Mouse (Mus musculus) MEL (cell line): Measurements from ENCODE around the gene Mrpl11. TPM values are rescaled to one million over a fixed set of nuclear protein-coding genes. Genes with fewer than 3 reads are reported as not detected.

Experiments
- polyA plus RNA-seq, 2 experiments: library from polyadenylated mRNA; stranded (reverse) in 1 of 2; unstranded in 1 of 2; fragments of >175 nt in 1 of 2; fragments of >200 nt in 1 of 2; gene quantifications; 2 replicates each; pipeline versions ENCODE4 v1.2.1 to v1.2.4; 2012; ENCODE audit warnings: low replicate concordance in 2 of 2, low read depth in 1 of 2; ENCODE audit not compliant: insufficient read length in 2 of 2, insufficient read depth in 1 of 2, missing spikeins in 1 of 2
- total RNA-seq: library from RNA; depleted of rRNA; stranded (reverse); fragments of 300-350 nt; gene quantifications from 2 replicates; pipeline ENCODE4 v1.2.3, GENCODE M21; 2012; rRNA removed

The Mrpl11 gene
- total and polyA plus RNA-seq, 3 experiments: 108 to 317 (median 124) TPM

Other genes starting within 250 kb of the Mrpl11 start
- 7.0 and 7.4 TPM in 2 replicates for gene Rbm4b, start 205.7 kb upstream of the Mrpl11 start, total RNA-seq
- 10 to 100 TPM in 1 of 2 experiments, not detected in 1; 11.1 TPM for gene Rbm4b, start 205.7 kb upstream of the Mrpl11 start, polyA plus RNA-seq
- 51.6 and 57.1 TPM in 2 replicates for gene Rbm4, start 168.2 kb upstream of the Mrpl11 start, total RNA-seq
- gene Rbm4, start 168.2 kb upstream of the Mrpl11 start, polyA plus RNA-seq: 10 to 100 TPM in 1 of 2 experiments, not detected in 1; 31.4 TPM
- 10.6 and 10.8 TPM in 2 replicates for gene Gm21992, start 150.5 kb upstream of the Mrpl11 start, total RNA-seq
- gene Gm21992, start 150.5 kb upstream of the Mrpl11 start, polyA plus RNA-seq: 10 to 100 TPM in 1 of 2 experiments, not detected in 1; 21.9 TPM
- gene Rbm14, start 150.5 kb upstream of the Mrpl11 start, total RNA-seq: 44.7 and 49.0 TPM in 2 replicates
- gene Rbm14, start 150.5 kb upstream of the Mrpl11 start, polyA plus RNA-seq: 10 to 100 TPM in 1 of 2 experiments, not detected in 1; 82.3 TPM
- 43.3 and 48.3 TPM in 2 replicates for gene Ccs, start 122.8 kb upstream of the Mrpl11 start, total RNA-seq
- 10 to 100 TPM in 1 of 2 experiments, not detected in 1; 56.6 TPM for gene Ccs, start 122.8 kb upstream of the Mrpl11 start, polyA plus RNA-seq
- gene Ccdc87, start 122.8 kb upstream of the Mrpl11 start, total RNA-seq: 0.04 TPM in 1 of 2 replicates, not detected in the other
- gene Ccdc87, start 122.8 kb upstream of the Mrpl11 start, polyA plus RNA-seq: under 1 TPM in 1 of 2 experiments, not detected in 1; 0.06 TPM
- gene Ctsf, start 107.0 kb upstream of the Mrpl11 start, total RNA-seq: not detected in 2 replicates
- gene Ctsf, start 107.0 kb upstream of the Mrpl11 start, polyA plus RNA-seq: not detected
- gene Actn3, start 84.2 kb upstream of the Mrpl11 start, total RNA-seq: 1.0 and 1.3 TPM in 2 replicates
- gene Actn3, start 84.2 kb upstream of the Mrpl11 start, polyA plus RNA-seq: under 1 TPM in 1 of 2 experiments, not detected in 1; 0.65 TPM
- 12.9 and 15.8 TPM in 2 replicates for gene Zdhhc24, start 83.5 kb upstream of the Mrpl11 start, total RNA-seq
- 10 to 100 TPM in 1 of 2 experiments, not detected in 1; 21.1 TPM for gene Zdhhc24, start 83.5 kb upstream of the Mrpl11 start, polyA plus RNA-seq
- 1.2 and 1.4 TPM in 2 replicates for gene Bbs1, start 55.5 kb upstream of the Mrpl11 start, total RNA-seq
- 1 to 10 TPM in 1 of 2 experiments, not detected in 1; 1.9 TPM for gene Bbs1, start 55.5 kb upstream of the Mrpl11 start, polyA plus RNA-seq
- 58.7 and 59.4 TPM in 2 replicates for gene Dpp3, start 33.9 kb upstream of the Mrpl11 start, total RNA-seq
- gene Dpp3, start 33.9 kb upstream of the Mrpl11 start, polyA plus RNA-seq: 10 to 100 TPM in 1 of 2 experiments, not detected in 1; 82.7 TPM
- 0.08 TPM in 1 of 2 replicates, not detected in the other for gene Peli3, start 19.0 kb upstream of the Mrpl11 start, total RNA-seq
- gene Peli3, start 19.0 kb upstream of the Mrpl11 start, polyA plus RNA-seq: under 1 TPM in 1 of 2 experiments, not detected in 1; 0.33 TPM
- not detected in 2 replicates for gene Npas4, start 28.2 kb downstream of the Mrpl11 start, total RNA-seq
- gene Npas4, start 28.2 kb downstream of the Mrpl11 start, polyA plus RNA-seq: not detected
- gene Slc29a2, start 61.7 kb downstream of the Mrpl11 start, total RNA-seq: 2.1 and 3.2 TPM in 2 replicates
- gene Slc29a2, start 61.7 kb downstream of the Mrpl11 start, polyA plus RNA-seq: 10 to 100 TPM in 1 of 2 experiments, not detected in 1; 10.9 TPM
- 6.9 and 7.8 TPM in 2 replicates for gene B4gat1, start 76.7 kb downstream of the Mrpl11 start, total RNA-seq
- gene B4gat1, start 76.7 kb downstream of the Mrpl11 start, polyA plus RNA-seq: 1 to 10 TPM in 1 of 2 experiments, not detected in 1; 9.6 TPM
- gene AC124502.3, start 76.7 kb downstream of the Mrpl11 start, total RNA-seq: 1.1 and 2.1 TPM in 2 replicates
- gene AC124502.3, start 76.7 kb downstream of the Mrpl11 start, polyA plus RNA-seq: under 1 TPM in 1 of 2 experiments, not detected in 1; 0.75 TPM
- gene Brms1, start 79.2 kb downstream of the Mrpl11 start, total RNA-seq: 22.3 and 29.6 TPM in 2 replicates
- 10 to 100 TPM in 1 of 2 experiments, not detected in 1; 78.6 TPM for gene Brms1, start 79.2 kb downstream of the Mrpl11 start, polyA plus RNA-seq
- gene Rin1, start 88.3 kb downstream of the Mrpl11 start, total RNA-seq: 0.33 and 0.42 TPM in 2 replicates
- gene Rin1, start 88.3 kb downstream of the Mrpl11 start, polyA plus RNA-seq: 1 to 10 TPM in 1 of 2 experiments, not detected in 1; 1.3 TPM
- gene Cd248, start 105.9 kb downstream of the Mrpl11 start, total RNA-seq: 0.23 and 0.27 TPM in 2 replicates
- under 1 TPM in 1 of 2 experiments, not detected in 1; 0.86 TPM for gene Cd248, start 105.9 kb downstream of the Mrpl11 start, polyA plus RNA-seq
- 0.29 TPM in 1 of 2 replicates, not detected in the other for gene Tmem151a, start 123.4 kb downstream of the Mrpl11 start, total RNA-seq
- gene Tmem151a, start 123.4 kb downstream of the Mrpl11 start, polyA plus RNA-seq: under 1 TPM in 1 of 2 experiments, not detected in 1; 0.63 TPM
- 57.5 and 64.3 TPM in 2 replicates for gene Yif1a, start 126.4 kb downstream of the Mrpl11 start, total RNA-seq
- 10 to 100 TPM in 1 of 2 experiments, not detected in 1; 54.0 TPM for gene Yif1a, start 126.4 kb downstream of the Mrpl11 start, polyA plus RNA-seq
- gene Cnih2, start 136.4 kb downstream of the Mrpl11 start, total RNA-seq: 0.65 and 1.0 TPM in 2 replicates
- gene Cnih2, start 136.4 kb downstream of the Mrpl11 start, polyA plus RNA-seq: 1 to 10 TPM in 1 of 2 experiments, not detected in 1; 2.7 TPM
- gene Rab1b, start 144.9 kb downstream of the Mrpl11 start, total RNA-seq: 86.4 and 94.9 TPM in 2 replicates
- gene Rab1b, start 144.9 kb downstream of the Mrpl11 start, polyA plus RNA-seq: 100 to 1,000 TPM in 1 of 2 experiments, not detected in 1; 162 TPM
- 7.3 TPM in 2 replicates for gene Klc2, start 156.4 kb downstream of the Mrpl11 start, total RNA-seq
- 10 to 100 TPM in 1 of 2 experiments, not detected in 1; 30.3 TPM for gene Klc2, start 156.4 kb downstream of the Mrpl11 start, polyA plus RNA-seq